Mouse (Mus musculus): ENCODE data around the gene Neb. TPM values are rescaled to one million over a fixed set of nuclear protein-coding genes. Genes with fewer than 3 reads are reported as not detected.
"Not testable (repeated sequence)": the region's sequence is repeated elsewhere in the genome, so short reads cannot be mapped to it uniquely, and the experiment has no call there.

Gene Neb
- polyA plus RNA-seq, 1 experiment, result 0.14 TPM

- TF ChIP-seq MAX (IDR thresholded peaks at IDR 0.05), result no peak
- no peak for TF ChIP-seq MYOG (IDR thresholded peaks at IDR 0.05; ENCODE audit: control insufficient read depth, extremely low read depth, insufficient read length)
- TF ChIP-seq CEBPB (IDR thresholded peaks at IDR 0.05; ENCODE audit: low read depth), result no peak
- no peak for TF ChIP-seq MYOD1 (IDR thresholded peaks at IDR 0.05; ENCODE audit: control insufficient read depth, insufficient read length, low read depth)
- no peak for TF ChIP-seq CTCF (IDR thresholded peaks at IDR 0.05; ENCODE audit: control insufficient read depth, insufficient read depth, insufficient read length)
- no peak for TF ChIP-seq USF1 (IDR thresholded peaks at IDR 0.05; ENCODE audit: low read depth)
- TF ChIP-seq FOSL1 (IDR thresholded peaks at IDR 0.05; ENCODE audit: insufficient read depth, low read length, poor library complexity, severe bottlenecking), result no peak
- Histone ChIP-seq H3K36me3 (ENCODE audit: control insufficient read depth, insufficient read depth) (no peaks in the 10 kb centered on the region), H3K4me3 (ENCODE audit: insufficient read depth, poor library complexity, severe bottlenecking) (no peak overlapping the region), H3K27me3 (ENCODE audit: control insufficient read depth, insufficient read depth, insufficient read length) (peaks cover 6% of the 10 kb centered on the region), H3K79me2 (ENCODE audit: control insufficient read depth, insufficient read depth) (no peaks in the 10 kb centered on the region), H3ac (ENCODE audit: control insufficient read depth, insufficient read length, low read depth) (no peak overlapping the region), H3K79me3 (ENCODE audit: low read depth) (no peaks in the 10 kb centered on the region)
Observed at GRCm38 (mm10) chr2:52177184-52177583, 201.1 kb downstream of the Neb start.

GRCm38 (mm10) chr2:52176537-52176936, 201.7 kb downstream of the Neb start:
- H3K4me3 ChIP-seq (ENCODE audit: insufficient read depth, poor library complexity, severe bottlenecking), result no peak overlapping the region
- H3K36me3 ChIP-seq (ENCODE audit: control insufficient read depth, insufficient read depth), result no peaks in the 10 kb centered on the region
- no peak overlapping the region for H3ac ChIP-seq (ENCODE audit: control insufficient read depth, insufficient read length, low read depth)
- peaks cover 6% of the 10 kb centered on the region for H3K27me3 ChIP-seq (ENCODE audit: control insufficient read depth, insufficient read depth, insufficient read length)
- no peaks in the 10 kb centered on the region for H3K79me3 ChIP-seq (ENCODE audit: low read depth)
- TF ChIP-seq CTCF (IDR thresholded peaks at IDR 0.05; ENCODE audit: control insufficient read depth, insufficient read depth, insufficient read length) (no peak), FOSL1 (IDR thresholded peaks at IDR 0.05; ENCODE audit: insufficient read depth, low read length, poor library complexity, severe bottlenecking) (no peak), USF1 (IDR thresholded peaks at IDR 0.05; ENCODE audit: low read depth) (no peak)
- no peaks in the 10 kb centered on the region for H3K79me2 ChIP-seq (ENCODE audit: control insufficient read depth, insufficient read depth)

GRCm38 (mm10) chr2:52174951-52175350, 203.3 kb downstream of the Neb start:
- no peak for TF ChIP-seq CEBPB (IDR thresholded peaks at IDR 0.05; ENCODE audit: low read depth)
- no peak for TF ChIP-seq MYOD1 (IDR thresholded peaks at IDR 0.05; ENCODE audit: control insufficient read depth, insufficient read length, low read depth)
- TF ChIP-seq USF1 (IDR thresholded peaks at IDR 0.05; ENCODE audit: low read depth), result no peak
- TF ChIP-seq FOSL1 (IDR thresholded peaks at IDR 0.05; ENCODE audit: insufficient read depth, low read length, poor library complexity, severe bottlenecking), result no peak
- no peak for TF ChIP-seq MAX (IDR thresholded peaks at IDR 0.05)
- Histone ChIP-seq H3K79me2 (ENCODE audit: control insufficient read depth, insufficient read depth) (no peaks in the 10 kb centered on the region), H3K4me3 (ENCODE audit: insufficient read depth, poor library complexity, severe bottlenecking) (no peak overlapping the region), H3K79me3 (ENCODE audit: low read depth) (no peaks in the 10 kb centered on the region), H3K36me3 (ENCODE audit: control insufficient read depth, insufficient read depth) (no peaks in the 10 kb centered on the region), H3ac (ENCODE audit: control insufficient read depth, insufficient read length, low read depth) (no peak overlapping the region), H3K27me3 (ENCODE audit: control insufficient read depth, insufficient read depth, insufficient read length) (peaks cover 6% of the 10 kb centered on the region)

- Histone ChIP-seq H3K79me2 (ENCODE audit: control insufficient read depth, insufficient read depth) (no peaks in the 10 kb centered on the region), H3ac (ENCODE audit: control insufficient read depth, insufficient read length, low read depth) (no peak overlapping the region), H3K27me3 (ENCODE audit: control insufficient read depth, insufficient read depth, insufficient read length) (no peaks in the 10 kb centered on the region), H3K4me3 (ENCODE audit: insufficient read depth, poor library complexity, severe bottlenecking) (no peak overlapping the region), H3K79me3 (ENCODE audit: low read depth) (no peaks in the 10 kb centered on the region), H3K36me3 (ENCODE audit: control insufficient read depth, insufficient read depth) (no peaks in the 10 kb centered on the region)
- TF ChIP-seq CTCF (IDR thresholded peaks at IDR 0.05; ENCODE audit: control insufficient read depth, insufficient read depth, insufficient read length) (no peak), MYOD1 (IDR thresholded peaks at IDR 0.05; ENCODE audit: control insufficient read depth, insufficient read length, low read depth) (no peak), CEBPB (IDR thresholded peaks at IDR 0.05; ENCODE audit: low read depth) (no peak), USF1 (IDR thresholded peaks at IDR 0.05; ENCODE audit: low read depth) (no peak), FOSL1 (IDR thresholded peaks at IDR 0.05; ENCODE audit: insufficient read depth, low read length, poor library complexity, severe bottlenecking) (no peak), MYOG (IDR thresholded peaks at IDR 0.05; ENCODE audit: control insufficient read depth, extremely low read depth, insufficient read length) (no peak), MAX (IDR thresholded peaks at IDR 0.05) (no peak)
Observed at GRCm38 (mm10) chr2:52169243-52170005, 208.8 kb downstream of the Neb start.

GRCm38 (mm10) chr2:52153064-52153463, 225.2 kb downstream of the Neb start:
- Histone ChIP-seq H3ac (ENCODE audit: control insufficient read depth, insufficient read length, low read depth) (no peak overlapping the region), H3K79me2 (ENCODE audit: control insufficient read depth, insufficient read depth) (no peaks in the 10 kb centered on the region), H3K36me3 (ENCODE audit: control insufficient read depth, insufficient read depth) (no peaks in the 10 kb centered on the region), H3K27me3 (ENCODE audit: control insufficient read depth, insufficient read depth, insufficient read length) (no peaks in the 10 kb centered on the region), H3K79me3 (ENCODE audit: low read depth) (no peaks in the 10 kb centered on the region), H3K4me3 (ENCODE audit: insufficient read depth, poor library complexity, severe bottlenecking) (no peak overlapping the region)
- TF ChIP-seq MYOD1 (IDR thresholded peaks at IDR 0.05; ENCODE audit: control insufficient read depth, insufficient read length, low read depth) (no peak), USF1 (IDR thresholded peaks at IDR 0.05; ENCODE audit: low read depth) (no peak), CTCF (IDR thresholded peaks at IDR 0.05; ENCODE audit: control insufficient read depth, insufficient read depth, insufficient read length) (no peak), CEBPB (IDR thresholded peaks at IDR 0.05; ENCODE audit: low read depth) (no peak), MYOG (IDR thresholded peaks at IDR 0.05; ENCODE audit: control insufficient read depth, extremely low read depth, insufficient read length) (no peak), FOSL1 (IDR thresholded peaks at IDR 0.05; ENCODE audit: insufficient read depth, low read length, poor library complexity, severe bottlenecking) (no peak), MAX (IDR thresholded peaks at IDR 0.05) (no peak)

- no peak for TF ChIP-seq MAX (IDR thresholded peaks at IDR 0.05)
- no peak for TF ChIP-seq MYOG (IDR thresholded peaks at IDR 0.05; ENCODE audit: control insufficient read depth, extremely low read depth, insufficient read length)
- Histone ChIP-seq H3K27me3 (ENCODE audit: control insufficient read depth, insufficient read depth, insufficient read length) (no peaks in the 10 kb centered on the region), H3K79me3 (ENCODE audit: low read depth) (no peaks in the 10 kb centered on the region), H3K36me3 (ENCODE audit: control insufficient read depth, insufficient read depth) (peaks cover 22% of the 10 kb centered on the region), H3K79me2 (ENCODE audit: control insufficient read depth, insufficient read depth) (no peaks in the 10 kb centered on the region), H3ac (ENCODE audit: control insufficient read depth, insufficient read length, low read depth) (no peak overlapping the region), H3K4me3 (ENCODE audit: insufficient read depth, poor library complexity, severe bottlenecking) (no peak overlapping the region)
Observed at GRCm38 (mm10) chr2:52133351-52133750, 244.9 kb downstream of the Neb start.

GRCm38 (mm10) chr2:52131370-52131769, 246.9 kb downstream of the Neb start:
- H3K27me3 ChIP-seq (ENCODE audit: control insufficient read depth, insufficient read depth, insufficient read length); H3ac ChIP-seq (ENCODE audit: control insufficient read depth, insufficient read length, low read depth); H3K4me3 ChIP-seq (ENCODE audit: insufficient read depth, poor library complexity, severe bottlenecking); H3K79me3 ChIP-seq (ENCODE audit: low read depth); H3K79me2 ChIP-seq (ENCODE audit: control insufficient read depth, insufficient read depth): not testable (repeated sequence)
- H3K36me3 ChIP-seq (ENCODE audit: control insufficient read depth, insufficient read depth), result peaks cover 16% of the 10 kb centered on the region
